Mouse (Mus musculus): Measurements from ENCODE around the gene Rnf38.

The Rnf38 gene

DNA sequence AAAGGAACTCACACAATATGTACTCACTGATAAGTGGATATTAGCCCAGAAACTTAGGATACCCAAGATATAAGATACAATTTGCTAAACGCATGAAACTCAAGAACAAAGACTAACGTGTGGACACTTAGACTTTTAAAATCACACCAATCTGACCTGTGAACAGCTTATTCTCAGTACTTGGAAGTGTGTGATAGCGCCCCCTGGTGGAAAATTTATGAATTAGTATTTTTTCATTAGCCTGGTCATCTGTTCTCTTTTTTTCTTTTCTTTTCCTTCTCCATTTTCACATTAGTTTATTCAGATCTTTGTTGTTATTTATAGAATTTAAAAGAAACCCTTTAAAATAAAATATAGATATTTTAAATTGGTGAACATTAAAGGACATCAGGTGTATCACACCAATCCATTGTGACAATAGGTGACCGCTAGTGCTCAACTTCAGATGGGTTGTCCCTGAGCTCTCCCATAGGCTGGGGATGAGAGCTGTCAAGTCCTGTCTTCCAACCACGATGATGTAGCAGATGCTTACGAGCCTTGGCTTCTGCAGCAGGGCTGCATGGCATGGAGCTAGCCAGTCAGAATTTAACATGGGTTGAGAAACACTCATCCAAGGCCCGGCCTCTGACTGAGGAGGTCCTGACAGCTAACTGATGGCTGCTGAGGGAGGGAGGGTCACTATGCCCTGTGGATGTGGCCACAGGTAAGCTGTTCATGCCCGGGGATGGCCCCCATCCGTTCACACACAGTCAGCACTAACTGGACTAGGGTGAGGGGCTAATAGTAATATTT lies 114.0 kb downstream of the Rnf38 start:
- no peak for DNase-seq (ENCODE audit: low spot score)

DNA sequence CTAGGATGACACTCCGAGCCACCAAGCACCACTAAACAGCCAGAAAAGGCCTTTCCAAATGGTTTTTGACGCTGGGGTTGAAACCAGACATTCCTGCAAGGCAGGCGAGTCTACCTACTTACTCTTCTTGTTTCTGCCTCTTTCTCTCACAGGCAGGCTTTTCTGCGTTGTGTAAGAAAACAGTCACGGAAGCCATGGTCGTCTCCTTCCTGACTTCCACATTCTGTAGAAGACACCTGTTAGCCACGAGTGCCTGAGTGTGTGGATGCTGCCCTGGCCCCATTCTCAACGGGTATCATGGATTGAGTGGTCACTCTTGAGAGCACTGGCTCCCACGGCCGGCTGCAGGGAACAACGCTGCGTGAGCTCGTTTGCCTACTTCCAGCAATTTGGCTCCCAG lies 118.5 kb downstream of the Rnf38 start:
- no peak for DNase-seq (ENCODE audit: low spot score)

DNA sequence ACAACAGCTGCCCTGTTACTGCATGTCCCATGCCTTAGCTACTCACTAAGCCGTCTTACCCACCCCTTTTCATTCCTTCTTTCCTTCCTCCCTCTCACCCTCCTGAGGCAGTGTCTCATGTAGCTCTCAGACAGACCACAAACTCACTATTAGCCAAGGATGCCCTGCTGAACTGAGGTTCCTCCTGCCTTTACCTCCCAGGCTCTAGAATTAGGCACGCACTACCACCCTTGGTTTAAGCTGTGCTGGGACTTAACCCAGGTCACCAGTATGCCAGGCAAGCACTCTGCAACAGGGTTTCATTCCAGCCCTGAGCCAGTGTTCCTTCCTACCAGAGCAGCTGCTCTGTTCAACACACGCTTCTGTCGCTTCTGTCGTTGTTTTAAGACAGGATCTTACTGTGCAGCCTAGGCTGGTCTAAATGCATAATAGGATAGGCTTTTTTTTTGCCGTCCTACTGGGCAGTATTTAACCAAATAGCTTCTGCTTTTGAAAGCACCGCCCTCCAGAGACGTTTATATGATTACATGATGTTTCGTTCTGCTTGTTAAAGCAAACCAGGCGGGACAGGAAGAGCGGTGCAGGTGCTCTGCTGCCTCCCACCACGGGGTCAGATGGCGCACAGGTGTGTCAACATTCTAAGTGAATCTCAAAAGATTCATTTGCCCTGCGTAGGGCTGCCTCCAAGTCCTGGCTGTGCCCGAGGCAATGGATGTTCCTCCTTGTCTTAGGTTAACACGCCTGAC lies 120.0 kb downstream of the Rnf38 start:
- DNase-seq (ENCODE audit: low spot score) = no peak

DNA sequence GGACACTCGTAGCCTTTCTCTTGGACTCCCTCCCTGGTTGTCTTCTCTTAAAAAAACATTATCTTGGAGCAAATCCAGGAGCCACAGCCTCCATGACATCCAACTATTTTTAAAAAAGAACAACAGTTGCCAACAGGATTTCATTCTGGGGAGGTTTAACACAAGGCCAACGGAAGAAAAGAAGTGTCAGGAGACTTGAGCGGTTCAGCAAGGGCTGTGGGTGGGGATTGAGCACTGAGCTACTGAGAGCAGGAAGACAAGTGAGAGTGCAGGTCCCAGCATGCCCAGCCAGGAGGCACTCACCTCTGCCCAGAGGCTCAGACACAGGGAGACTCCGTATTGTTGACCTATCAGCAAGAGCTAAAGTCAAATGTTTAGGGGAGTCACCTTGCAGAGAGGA lies 120.8 kb downstream of the Rnf38 start:
- DNase-seq (ENCODE audit: low spot score) = no peak

DNA sequence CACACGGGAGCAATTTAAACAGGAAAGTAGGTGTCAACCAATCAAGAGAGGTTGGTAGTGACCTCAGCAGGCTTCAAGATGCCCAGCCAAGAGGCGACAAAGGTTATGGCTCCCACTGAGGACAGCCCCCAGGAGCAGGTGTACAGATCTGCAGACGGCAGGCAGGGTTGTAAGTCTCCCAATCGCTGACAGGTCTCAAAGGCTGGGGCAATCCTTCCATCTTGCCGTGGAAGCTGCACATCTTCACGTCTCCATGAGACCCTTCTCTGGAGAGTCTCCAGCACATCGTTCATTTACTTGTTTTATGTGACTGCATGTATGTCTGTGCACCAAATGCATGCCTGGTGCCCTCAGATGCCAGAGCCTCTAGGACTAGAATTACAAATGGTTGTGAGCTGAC lies 122.8 kb downstream of the Rnf38 start:
- DNase-seq (ENCODE audit: low spot score) = no peak

DNA sequence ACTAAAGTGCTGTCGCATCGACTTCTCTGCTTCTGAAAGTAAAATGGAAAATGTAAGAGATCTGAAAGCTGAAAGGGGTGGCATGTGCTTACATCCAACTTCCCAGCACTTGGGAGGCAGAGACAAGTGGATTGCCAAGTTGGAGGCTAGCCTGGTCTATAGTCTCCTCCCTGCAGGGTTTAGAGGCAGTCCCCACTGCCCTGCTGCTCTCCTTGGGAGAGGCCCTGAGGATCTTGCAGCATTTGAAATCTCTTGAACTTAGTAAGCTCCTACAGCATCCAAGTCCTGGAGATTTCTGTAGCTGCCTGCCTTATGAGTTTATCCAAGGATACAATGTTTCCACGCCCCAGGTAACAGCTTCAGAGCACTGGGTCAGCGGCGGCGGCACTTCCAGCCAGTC lies 125.3 kb downstream of the Rnf38 start:
- no peak for DNase-seq (ENCODE audit: low spot score)

DNA sequence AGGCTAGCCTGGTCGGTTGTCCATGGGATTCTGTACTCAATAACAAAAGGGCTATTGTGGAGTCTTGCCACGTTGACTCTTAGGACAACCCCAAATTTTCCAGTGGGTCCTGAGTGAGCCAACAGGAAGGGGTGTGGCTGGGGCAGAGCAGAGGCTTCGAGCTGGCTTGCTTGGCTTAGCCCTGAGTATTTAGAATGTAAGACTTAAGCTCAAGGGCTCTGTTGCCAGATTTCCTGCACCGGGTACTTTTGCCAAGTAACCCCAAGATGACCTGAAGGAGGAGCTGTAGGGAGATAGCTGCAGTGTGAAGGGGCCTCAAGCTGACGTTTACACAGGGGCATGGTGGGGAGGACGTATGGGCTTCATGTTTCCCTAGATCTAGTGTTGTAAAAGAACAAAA lies 126.2 kb downstream of the Rnf38 start:
- DNase-seq (ENCODE audit: low spot score) = no peak

DNA sequence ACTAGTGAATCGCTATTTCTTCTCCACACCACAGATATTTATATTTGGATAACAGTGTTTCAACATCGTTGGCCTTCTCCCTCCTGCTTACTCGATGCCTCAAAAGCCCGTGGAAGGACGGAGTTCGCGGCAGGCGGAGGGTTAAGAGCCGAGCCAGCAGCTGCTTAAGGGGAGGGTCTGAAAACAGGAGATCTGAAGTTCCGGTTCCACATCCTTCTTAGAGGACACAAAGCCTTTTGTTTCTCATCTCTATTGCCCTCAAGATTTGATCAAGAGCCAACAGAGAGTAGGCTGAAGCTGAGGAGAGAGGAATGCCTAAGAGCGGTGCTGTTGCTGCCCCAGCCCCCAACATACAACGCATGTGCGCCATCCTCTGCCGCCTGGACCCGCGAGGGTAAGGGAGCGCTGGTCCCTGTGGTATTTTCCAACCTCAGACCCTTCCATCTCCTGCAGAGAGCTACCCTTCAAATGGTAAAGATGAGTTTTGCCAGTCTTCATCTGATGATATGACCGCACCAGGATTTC lies 127.2 kb downstream of the Rnf38 start:
- no peak for DNase-seq (ENCODE audit: low spot score)

DNA sequence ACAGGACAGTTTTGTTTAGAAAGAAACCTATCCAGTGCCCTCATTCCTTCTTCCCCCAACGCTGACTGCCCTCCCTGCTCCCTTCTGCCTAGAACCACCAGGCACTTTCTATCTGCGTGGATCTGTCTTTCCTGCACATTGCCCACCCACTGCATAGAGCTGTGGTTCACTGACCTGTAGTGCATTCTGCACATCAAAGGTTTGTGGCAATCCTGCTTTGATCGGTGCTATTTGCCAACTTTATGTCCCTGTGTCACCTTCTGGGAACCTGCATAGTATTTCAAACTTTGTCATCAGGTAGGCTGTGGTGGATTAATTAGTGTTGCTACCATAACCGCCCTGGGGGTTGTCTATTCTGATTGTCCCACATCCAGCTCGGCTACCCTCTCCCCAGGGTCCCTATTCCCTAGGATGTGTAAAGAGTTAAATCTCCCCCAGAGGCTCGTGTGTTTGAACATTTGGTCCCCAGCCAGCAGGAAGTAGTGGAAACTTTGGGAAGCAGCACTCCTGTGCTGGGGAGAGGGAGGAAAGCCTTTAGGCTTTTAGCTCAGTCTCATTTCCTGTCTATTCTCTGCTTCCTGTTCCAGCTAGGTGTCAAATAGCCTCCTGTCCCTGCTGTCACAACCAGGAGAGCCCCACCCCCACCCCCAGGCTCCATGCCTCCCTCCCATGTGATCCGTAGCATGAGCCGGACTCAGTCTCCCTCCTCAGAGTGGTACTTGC lies 129.2 kb downstream of the Rnf38 start:
- no peak for DNase-seq (ENCODE audit: low spot score)

DNA sequence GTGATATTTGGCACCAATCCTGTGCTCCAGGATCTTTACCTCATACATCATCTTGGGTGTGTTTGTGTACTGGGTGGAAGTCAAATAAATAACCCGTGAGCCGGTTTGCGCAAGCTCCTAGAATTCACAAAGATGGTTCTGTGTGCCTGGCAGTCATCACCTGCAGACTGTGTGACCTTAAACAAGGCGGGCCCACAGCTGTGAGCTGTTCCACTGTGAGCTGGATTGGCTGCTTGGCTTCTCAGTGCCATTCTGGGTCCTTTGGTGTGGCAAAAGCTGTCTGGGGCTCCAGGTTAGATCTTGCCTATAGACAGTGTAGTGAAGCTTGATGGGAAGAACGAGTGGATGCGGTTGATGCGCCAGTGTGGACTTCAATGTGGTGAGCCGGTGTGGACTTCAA lies 130.0 kb downstream of the Rnf38 start:
- DNase-seq (ENCODE audit: low spot score) = no peak

DNA sequence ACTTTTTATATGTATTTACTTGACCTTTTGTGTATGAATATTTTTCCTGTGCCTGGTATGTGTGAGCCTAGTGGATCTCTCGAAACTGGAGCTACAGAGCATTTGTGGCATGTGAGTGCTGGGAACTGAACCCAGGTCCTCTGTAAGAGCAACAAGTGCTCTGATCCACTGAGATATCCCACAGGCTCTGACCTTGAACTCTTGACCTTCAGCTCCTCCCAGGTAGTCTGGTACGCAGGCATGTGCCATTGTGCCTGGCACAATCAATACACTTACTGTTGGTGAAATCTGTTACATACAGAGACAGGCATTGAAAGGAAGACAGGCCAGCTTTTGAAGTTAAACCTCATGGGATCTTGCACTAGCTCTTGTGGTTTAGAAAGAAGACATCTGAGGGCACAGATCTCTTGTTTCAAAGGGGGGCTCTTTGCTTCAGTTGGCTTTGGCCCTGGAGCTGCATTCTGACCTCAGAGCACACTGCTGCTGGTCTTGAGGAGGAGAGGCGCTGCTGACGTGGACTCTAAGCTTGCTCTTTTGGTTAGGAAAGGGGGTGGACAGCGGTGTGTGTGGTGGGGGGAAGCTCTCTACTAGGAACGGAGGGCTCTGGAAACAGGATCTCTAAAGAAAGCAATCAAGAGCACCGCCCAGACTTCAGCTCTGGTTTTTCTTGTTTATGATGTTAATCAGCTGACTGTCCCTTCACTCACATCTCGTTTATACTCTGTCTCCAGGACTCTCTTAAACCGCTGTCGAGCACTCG lies 135.8 kb downstream of the Rnf38 start:
- no peak for DNase-seq (ENCODE audit: low spot score)

DNA sequence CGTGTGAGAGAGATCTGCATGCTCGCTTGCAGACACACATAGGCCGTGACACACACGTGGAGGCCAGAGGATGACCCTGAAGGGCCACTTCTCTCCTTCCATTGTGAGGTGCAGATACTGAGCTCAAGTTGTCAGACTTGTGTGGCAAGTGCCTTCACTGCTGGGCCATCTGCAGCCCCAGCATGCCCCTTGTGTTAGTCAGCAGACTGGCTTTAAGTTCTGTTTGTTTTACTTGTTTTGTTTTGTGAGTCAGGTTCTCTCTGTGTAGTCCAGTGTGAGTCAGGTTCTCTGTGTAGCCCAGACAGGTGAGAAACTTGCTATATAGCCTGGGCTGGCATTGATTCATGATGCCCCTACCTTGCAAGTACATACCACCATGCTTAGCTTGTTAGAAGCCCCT lies 139.1 kb downstream of the Rnf38 start:
- no peak for DNase-seq (ENCODE audit: low spot score)

DNA sequence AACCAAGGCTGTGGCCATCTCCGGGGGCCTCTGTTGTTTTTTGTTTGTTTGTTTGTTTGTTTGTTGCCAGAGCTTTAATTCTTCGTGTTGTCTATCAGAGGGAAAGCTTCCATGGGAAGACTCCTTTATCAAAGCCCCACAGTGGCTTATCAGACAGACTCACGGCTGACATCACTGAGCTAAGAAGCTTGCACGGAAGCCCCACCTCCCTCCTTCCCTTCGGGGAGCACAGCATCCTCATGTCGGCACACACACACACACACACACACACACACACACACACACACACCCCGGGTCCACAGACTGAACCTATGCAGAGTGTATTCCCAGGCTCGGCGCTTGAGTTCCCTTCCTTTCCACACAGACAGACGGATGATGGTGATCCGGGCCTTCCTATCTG lies 141.2 kb downstream of the Rnf38 start:
- DNase-seq (ENCODE audit: low spot score) = no peak

DNA sequence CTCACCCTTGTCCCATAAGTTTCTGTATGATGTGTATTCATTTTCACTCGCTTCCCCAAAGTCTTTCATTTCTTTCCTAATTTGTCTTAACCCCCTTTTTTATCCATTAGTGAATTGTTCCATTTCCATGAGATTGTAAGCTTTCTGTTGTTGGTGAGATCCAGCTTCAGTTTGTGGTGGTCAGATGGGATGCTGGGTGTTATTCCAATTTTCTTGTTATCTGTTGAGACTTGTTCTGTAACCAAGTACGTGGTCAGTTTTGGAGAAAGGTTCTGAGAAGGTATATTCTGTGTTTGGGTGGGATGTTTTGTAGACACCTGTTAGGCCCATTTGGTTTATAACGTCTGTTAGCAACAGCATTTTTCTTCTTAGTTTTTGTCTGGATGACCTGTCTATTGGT lies 148.0 kb downstream of the Rnf38 start:
- DNase-seq (ENCODE audit: low spot score) = no peak

DNA sequence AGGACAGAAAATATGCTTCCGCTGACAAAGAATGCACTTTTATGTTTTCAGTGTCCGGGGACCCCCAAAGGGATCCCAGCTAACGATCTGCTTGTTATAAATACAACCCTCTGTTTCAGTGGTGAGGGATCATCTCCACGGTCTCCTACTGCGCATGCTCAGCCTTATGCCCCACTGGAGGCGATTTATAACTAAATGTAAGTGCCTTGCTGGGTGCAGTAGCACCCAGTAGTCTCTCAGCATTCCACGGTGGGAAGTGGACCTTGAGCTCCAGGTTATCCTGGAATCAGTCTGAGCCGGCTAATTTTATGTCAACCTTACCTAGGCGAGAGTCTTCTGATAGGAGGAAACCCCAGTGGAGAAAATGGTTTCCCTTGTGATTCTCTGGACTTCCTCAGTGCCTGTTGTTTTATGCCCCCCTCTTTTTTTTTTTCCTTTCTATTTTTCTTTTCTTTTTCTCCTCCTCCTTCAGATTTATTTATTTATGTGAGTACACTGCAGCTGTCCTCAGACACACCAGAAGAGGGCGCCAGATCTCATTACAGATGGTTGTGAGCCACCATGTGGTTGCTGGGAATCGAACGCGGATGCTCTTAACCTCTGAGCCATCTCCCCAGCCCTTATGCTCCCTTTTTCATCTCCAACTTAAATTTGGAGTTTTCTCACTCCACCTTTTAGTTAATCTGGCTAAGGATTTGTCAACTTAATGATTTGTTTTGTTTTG lies 148.8 kb downstream of the Rnf38 start:
- DNase-seq (ENCODE audit: low spot score) = no peak

DNA sequence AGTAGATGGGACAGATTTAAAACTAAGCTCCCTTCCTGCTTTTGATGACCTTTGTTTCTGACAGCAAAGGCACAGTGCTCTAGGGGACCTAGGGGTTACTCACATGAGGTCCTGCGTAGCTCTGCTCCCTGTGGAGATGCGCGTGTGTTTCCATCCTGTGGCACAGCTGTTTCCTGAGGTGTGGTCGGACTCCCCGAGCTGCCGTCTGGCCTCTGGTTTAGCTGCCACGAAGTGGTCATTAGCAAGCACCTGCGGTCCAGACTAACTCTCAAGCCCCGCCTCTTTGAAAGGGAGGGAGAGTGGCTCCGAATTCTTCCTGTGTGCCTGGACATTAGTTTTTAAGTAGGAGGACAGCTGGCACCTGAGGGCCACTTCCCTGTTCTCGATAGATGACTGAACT lies 149.6 kb downstream of the Rnf38 start, which contains the start of gene Gne:
Gene Gne (minus strand): TSS at position 233 of the 400 bp plus-strand sequence.
- DNase-seq (ENCODE audit: low spot score) = no peak

DNA sequence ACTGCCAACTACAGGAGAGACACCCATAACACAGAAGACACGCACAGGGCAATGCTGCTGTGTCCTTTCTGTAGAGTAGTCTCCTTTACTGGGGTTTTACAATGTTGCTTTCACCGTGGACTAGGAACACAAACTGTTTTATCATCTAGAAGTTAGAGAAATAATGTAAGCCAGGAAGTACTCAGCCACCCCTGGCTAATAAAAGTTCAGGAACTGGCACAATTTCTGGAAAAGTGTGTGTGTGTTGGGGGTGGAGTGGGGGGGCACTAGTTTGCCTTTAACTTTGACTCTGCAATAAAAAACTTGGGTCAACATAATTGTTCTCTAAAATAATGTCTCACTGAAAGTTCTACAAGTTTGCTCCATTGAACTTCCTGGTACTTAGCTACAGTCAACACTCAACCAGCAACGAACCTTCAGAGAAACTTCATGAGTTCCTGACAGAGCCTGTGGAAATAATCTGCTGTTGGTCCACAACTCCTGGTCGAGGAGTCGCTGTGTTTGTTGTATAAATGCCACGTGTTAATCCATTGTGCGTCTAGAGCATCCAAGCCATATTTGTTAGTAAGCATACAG lies 155.1 kb downstream of the Rnf38 start:
- no peak for DNase-seq (ENCODE audit: low spot score)

Data from ovary, postnatal 36 days (tissue).